Mouse (Mus musculus): ENCODE results near the gene Sipa1l2. TPM values are rescaled to one million over a fixed set of nuclear protein-coding genes. Genes with fewer than 3 reads are reported as not detected.
"Not testable (repeated sequence)": the region's sequence is repeated elsewhere in the genome, so short reads cannot be mapped to it uniquely, and the experiment has no call there.

Gene Sipa1l2
- polyA plus RNA-seq, 1 experiment: 8.1 TPM

DNA sequence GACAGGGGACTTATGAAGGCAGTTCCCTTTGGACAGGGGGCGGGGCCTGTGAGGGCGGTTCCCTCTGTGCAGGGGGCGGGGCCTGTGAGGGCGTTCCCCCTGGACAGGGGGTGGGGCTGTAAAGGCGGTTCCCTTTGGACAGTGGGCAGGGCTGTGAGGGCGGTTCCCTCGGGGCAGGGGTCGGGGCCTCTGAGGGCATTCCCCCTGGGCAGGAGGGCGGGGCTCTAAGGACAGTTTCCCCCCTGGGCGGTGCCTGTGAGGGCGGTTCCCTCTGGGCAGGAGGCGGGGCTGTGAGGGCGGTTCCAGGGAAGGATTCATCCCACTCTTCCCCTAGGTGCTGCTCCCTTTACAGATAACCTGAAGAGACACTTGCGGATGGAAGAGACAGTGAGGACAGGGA lies 171.6 kb downstream of the Sipa1l2 start:
- H3K36me3 ChIP-seq (ENCODE audit: control insufficient read depth, insufficient read depth, low read length): no peaks in the 10 kb centered on the region
- 58% methylated on average over 14 of the region's 14 CpGs for WGBS
- H3K27me3 ChIP-seq (replicated peaks; ENCODE audit: control insufficient read depth, insufficient read depth, low read length): no peaks in the 10 kb centered on the region
- no peak overlapping the region for H3K27ac ChIP-seq (ENCODE audit: insufficient read depth, low read depth, low read length)
- TF ChIP-seq POLR2A (IDR thresholded peaks at IDR 0.05; ENCODE audit: low read depth, low read length) (no peak), CTCF (conservative IDR thresholded peaks at IDR 0.05; ENCODE audit: insufficient read depth, insufficient read length, low read depth, low read length) (no peak)
- H3K4me1 ChIP-seq (ENCODE audit: control insufficient read depth, insufficient read depth, low read length): no peaks in the 10 kb centered on the region
- no peak for DNase-seq
- H3K4me3 ChIP-seq (ENCODE audit: insufficient read depth, low read depth, low read length): no peak overlapping the region

DNA sequence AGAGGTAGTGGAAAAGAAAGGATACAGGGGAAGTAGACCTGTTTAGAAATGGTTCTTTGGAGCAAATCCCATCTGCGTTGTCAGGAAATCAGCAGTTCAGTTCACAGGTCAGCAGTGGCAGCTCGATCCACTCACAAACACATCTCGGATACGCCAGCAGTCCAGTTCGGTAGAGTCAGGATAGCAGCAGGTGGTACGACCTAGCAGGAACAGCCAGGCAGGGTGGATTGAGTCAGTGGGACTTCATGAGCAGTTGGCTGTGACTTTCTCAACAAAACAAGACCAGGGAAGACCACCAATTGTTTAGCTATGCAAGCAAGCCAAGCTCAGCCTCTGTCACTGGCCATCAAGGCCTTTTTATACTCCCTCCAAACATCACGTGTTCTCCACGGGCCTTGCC lies 173.9 kb downstream of the Sipa1l2 start:
- WGBS: 85% methylated on average over 8 of the region's 8 CpGs
- not testable (repeated sequence) for H3K4me1 ChIP-seq (ENCODE audit: control insufficient read depth, insufficient read depth, low read length); H3K36me3 ChIP-seq (ENCODE audit: control insufficient read depth, insufficient read depth, low read length); H3K27me3 ChIP-seq (replicated peaks; ENCODE audit: control insufficient read depth, insufficient read depth, low read length); H3K4me3 ChIP-seq (ENCODE audit: insufficient read depth, low read depth, low read length); H3K27ac ChIP-seq (ENCODE audit: insufficient read depth, low read depth, low read length); DNase-seq

DNA sequence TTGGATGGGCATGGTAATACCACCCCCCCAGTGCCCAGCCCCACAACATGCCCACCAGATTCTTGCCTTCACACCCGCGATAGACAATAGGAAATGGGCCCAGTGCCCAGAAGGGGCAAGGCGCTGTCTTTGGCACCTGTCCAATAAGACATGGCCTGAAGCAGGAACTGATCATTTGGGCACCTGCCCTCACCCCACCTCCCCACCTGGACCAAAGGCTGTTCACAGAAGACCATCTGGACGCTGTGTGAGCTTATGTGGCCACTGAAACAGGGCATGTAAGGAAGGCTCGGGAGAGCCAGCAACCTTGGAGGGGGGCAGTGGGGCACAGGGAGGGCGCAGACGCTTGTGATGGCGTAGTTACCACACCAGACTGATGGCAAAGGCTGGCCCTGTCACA lies 174.6 kb downstream of the Sipa1l2 start:
- Histone ChIP-seq H3K27me3 (replicated peaks; ENCODE audit: control insufficient read depth, insufficient read depth, low read length) (no peaks in the 10 kb centered on the region), H3K27ac (ENCODE audit: insufficient read depth, low read depth, low read length) (no peak overlapping the region), H3K4me1 (ENCODE audit: control insufficient read depth, insufficient read depth, low read length) (no peaks in the 10 kb centered on the region), H3K36me3 (ENCODE audit: control insufficient read depth, insufficient read depth, low read length) (no peaks in the 10 kb centered on the region), H3K4me3 (ENCODE audit: insufficient read depth, low read depth, low read length) (no peak overlapping the region)
- no peak for DNase-seq
- TF ChIP-seq POLR2A (IDR thresholded peaks at IDR 0.05; ENCODE audit: low read depth, low read length) (no peak), CTCF (conservative IDR thresholded peaks at IDR 0.05; ENCODE audit: insufficient read depth, insufficient read length, low read depth, low read length) (no peak)
- WGBS: 66% methylated on average over 8 of the region's 8 CpGs

DNA sequence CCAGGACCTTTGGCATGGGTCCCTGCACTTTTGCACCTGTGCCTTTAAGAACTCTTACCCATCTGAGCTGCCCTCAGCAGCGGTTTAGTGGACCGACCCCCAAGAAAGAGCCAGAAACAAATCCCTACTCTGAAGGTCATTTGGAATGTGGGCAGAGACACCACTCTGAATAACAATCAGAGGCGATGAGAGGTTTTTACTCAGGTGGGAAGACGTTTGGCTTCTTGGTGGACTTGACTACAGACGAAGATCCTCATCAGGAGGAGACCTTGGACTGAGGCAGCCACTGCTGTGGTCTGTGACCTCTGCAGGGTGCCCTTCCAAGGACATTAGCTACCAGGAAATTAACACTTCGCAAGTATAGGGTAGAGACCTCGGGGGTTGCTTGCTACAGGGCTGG lies 177.9 kb downstream of the Sipa1l2 start:
- TF ChIP-seq POLR2A (IDR thresholded peaks at IDR 0.05; ENCODE audit: low read depth, low read length) (no peak), CTCF (conservative IDR thresholded peaks at IDR 0.05; ENCODE audit: insufficient read depth, insufficient read length, low read depth, low read length) (no peak)
- H3K4me1 ChIP-seq (ENCODE audit: control insufficient read depth, insufficient read depth, low read length): peaks cover 7% of the 10 kb centered on the region; the same call in 1 of the 2 replicates
- WGBS: 66% methylated on average over 7 of the region's 7 CpGs
- H3K27ac ChIP-seq (ENCODE audit: insufficient read depth, low read depth, low read length): no peak overlapping the region
- H3K36me3 ChIP-seq (ENCODE audit: control insufficient read depth, insufficient read depth, low read length): no peaks in the 10 kb centered on the region
- no peak overlapping the region for H3K4me3 ChIP-seq (ENCODE audit: insufficient read depth, low read depth, low read length)
- no peaks in the 10 kb centered on the region for H3K27me3 ChIP-seq (replicated peaks; ENCODE audit: control insufficient read depth, insufficient read depth, low read length)
- no peak for DNase-seq

DNA sequence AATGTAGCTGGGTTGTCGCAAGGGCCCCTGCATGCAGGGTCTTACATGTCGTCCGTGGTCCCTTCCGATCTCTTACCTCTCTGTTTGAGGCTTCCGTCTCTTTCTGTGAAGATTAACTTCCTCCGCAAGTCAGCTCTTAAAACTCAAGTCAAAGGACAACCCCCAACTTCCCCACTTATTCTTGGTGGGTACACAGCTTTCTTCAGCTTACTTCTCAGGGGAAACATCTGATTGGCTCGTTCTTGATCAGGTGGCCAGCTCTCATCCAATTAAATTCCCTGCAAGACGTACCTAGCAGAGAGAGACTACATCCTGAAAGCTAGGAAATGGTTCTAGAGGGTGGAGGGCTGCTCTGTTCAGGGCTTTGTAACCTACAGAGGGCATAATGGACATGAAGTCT lies 178.3 kb downstream of the Sipa1l2 start:
- no peak for DNase-seq
- WGBS: 88% methylated on average over 8 of the region's 8 CpGs
- Histone ChIP-seq H3K4me3 (ENCODE audit: insufficient read depth, low read depth, low read length) (no peak overlapping the region), H3K27me3 (replicated peaks; ENCODE audit: control insufficient read depth, insufficient read depth, low read length) (no peaks in the 10 kb centered on the region), H3K4me1 (ENCODE audit: control insufficient read depth, insufficient read depth, low read length) (peaks cover 7% of the 10 kb centered on the region; the same call in 1 of the 2 replicates), H3K27ac (ENCODE audit: insufficient read depth, low read depth, low read length) (no peak overlapping the region), H3K36me3 (ENCODE audit: control insufficient read depth, insufficient read depth, low read length) (no peaks in the 10 kb centered on the region)
- TF ChIP-seq POLR2A (IDR thresholded peaks at IDR 0.05; ENCODE audit: low read depth, low read length): no peak
- no peak for TF ChIP-seq CTCF (conservative IDR thresholded peaks at IDR 0.05; ENCODE audit: insufficient read depth, insufficient read length, low read depth, low read length)

DNA sequence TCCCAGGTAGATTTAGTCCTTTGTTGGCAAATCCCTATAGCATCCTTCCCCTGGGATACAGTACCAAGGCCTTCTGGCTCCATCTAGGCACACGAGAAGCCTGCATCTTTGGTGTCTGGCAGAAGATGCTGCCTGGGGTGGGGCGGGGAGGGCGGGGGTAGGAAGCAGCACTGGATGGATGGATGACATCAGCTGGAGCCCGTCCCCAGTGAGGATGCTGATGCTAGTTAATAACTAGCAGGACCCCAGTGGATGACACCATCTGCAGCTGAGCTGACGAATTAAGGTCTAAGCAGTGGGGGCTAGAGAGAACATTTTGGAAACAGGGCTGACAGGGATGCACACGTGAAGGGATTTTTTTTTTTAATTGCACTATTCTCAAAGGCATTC lies 179.1 kb downstream of the Sipa1l2 start:
- 77% methylated on average over 6 of the region's 6 CpGs for WGBS
- TF ChIP-seq POLR2A (IDR thresholded peaks at IDR 0.05; ENCODE audit: low read depth, low read length) (no peak), CTCF (conservative IDR thresholded peaks at IDR 0.05; ENCODE audit: insufficient read depth, insufficient read length, low read depth, low read length) (no peak)
- H3K4me3 ChIP-seq (ENCODE audit: insufficient read depth, low read depth, low read length): no peak overlapping the region
- DNase-seq: no peak
- H3K27ac ChIP-seq (ENCODE audit: insufficient read depth, low read depth, low read length): 0 out of 2 replicates have a peak overlapping the region, but pooled peaks have one; percentile 10
- H3K36me3 ChIP-seq (ENCODE audit: control insufficient read depth, insufficient read depth, low read length): no peaks in the 10 kb centered on the region
- H3K27me3 ChIP-seq (replicated peaks; ENCODE audit: control insufficient read depth, insufficient read depth, low read length): no peaks in the 10 kb centered on the region
- H3K4me1 ChIP-seq (ENCODE audit: control insufficient read depth, insufficient read depth, low read length): peaks cover 7% of the 10 kb centered on the region; the same call in 1 of the 2 replicates

DNA sequence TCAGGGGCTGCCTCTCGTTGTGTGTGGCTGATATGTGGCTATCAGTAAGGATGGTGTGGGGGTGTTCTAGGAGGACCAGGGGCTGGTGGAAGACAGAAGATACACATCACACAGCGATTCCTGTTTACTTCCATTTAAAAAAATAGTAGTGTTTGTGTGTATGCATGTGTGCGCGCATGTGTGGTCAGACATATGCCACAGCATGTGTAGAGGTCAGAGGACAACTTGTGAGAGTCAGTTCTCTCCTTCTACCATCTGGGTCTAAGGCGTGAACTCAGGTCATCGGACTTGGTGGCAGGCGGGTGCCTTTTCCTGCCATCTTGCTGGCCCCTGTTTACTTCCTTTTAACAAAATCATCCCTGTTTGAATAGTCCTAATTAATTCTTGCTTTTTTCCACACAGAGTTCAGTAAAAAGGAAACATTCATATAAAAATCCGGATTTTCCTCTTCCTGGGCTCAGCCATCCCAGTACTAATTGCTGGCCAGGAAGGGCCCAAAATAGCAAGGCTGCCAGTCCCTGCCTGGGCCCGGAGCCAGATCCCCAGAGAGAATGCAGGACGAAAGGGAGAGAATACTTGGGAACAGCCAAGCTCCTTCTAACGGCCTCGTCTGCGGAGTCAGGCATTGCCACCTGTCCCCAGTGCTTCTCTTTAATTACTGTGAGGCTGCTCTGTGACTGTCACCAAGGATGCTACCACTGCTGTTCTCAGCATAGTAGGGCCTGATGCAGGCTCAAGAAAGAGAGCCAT lies 179.7 kb downstream of the Sipa1l2 start:
- no peak overlapping the region for H3K4me3 ChIP-seq (ENCODE audit: insufficient read depth, low read depth, low read length)
- peak; percentile 89 for DNase-seq
- H3K27ac ChIP-seq (ENCODE audit: insufficient read depth, low read depth, low read length): peak overlapping the region; percentile 37
- 55% methylated on average over 13 of the region's 13 CpGs for WGBS
- TF ChIP-seq CTCF (conservative IDR thresholded peaks at IDR 0.05; ENCODE audit: insufficient read depth, insufficient read length, low read depth, low read length) (no peak), POLR2A (IDR thresholded peaks at IDR 0.05; ENCODE audit: low read depth, low read length) (no peak)
- no peaks in the 10 kb centered on the region for H3K36me3 ChIP-seq (ENCODE audit: control insufficient read depth, insufficient read depth, low read length)
- no peaks in the 10 kb centered on the region for H3K27me3 ChIP-seq (replicated peaks; ENCODE audit: control insufficient read depth, insufficient read depth, low read length)
- H3K4me1 ChIP-seq (ENCODE audit: control insufficient read depth, insufficient read depth, low read length): peaks cover 7% of the 10 kb centered on the region; the same call in 1 of the 2 replicates
